Mouse (Mus musculus): ENCODE measurements around the gene Slc16a4. TPM values are rescaled to one million over a fixed set of nuclear protein-coding genes. Genes with fewer than 3 reads are reported as not detected.
"Not testable (repeated sequence)": the region's sequence is repeated elsewhere in the genome, so short reads cannot be mapped to it uniquely, and the experiment has no call there.

Slc16a4 gene
- polyA plus RNA-seq, 1 experiment from 2014 or later, result 20.8 TPM

DNA sequence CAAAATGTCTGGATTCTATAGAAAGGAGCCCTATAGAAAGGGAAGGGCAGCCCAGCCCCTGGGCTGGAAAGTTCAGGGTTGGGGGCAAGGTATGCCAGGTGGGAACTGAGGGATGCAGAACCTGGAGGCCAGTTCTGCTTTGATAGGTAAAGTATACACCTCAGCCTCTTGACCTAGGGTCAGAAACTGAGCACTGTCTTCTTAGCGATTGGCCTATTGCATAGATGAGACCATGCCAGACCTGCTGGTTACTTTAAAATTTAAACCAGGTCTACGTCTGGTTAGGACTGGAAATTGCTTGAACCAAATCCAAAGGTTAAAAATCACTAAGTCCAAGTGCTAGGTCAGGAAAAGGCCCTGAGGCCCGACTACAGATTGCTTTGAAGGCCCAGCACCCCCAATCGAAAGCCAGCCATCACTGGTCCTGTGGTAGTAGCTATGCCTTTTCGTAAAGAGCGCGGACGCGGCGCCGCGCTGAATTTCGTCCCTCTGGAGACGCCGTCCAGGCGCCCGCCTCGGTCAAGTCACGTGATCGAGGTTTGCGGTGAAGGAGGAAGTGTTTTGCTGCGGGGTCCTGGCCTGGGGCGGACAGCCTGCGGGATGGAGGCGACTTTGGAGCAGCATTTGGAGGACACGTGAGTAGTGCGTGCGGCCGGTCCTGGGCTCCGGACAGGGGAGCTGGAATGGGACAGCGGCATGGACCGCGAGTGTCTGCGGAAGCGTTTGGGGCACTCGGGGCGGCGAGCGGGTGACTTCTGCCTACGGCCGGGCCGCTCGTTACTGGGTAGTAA is 12.4 kb upstream of the Slc16a4 start, which contains the start of gene Lamtor5:
Gene Lamtor5 (plus strand): TSS at position 380 of the 791 bp plus-strand sequence.
- DNase-seq (ENCODE audit: low spot score) (peak; percentile 91), ATAC-seq (replicated peaks; ENCODE audit: low FRiP score, low read depth) (peak; percentile 88)
- 0 out of 2 replicates have a peak, but pooled peaks cover 12% of the 10 kb centered on the region for H3K36me3 ChIP-seq (ENCODE audit: insufficient read depth, low read length)
- H3K4me2 ChIP-seq (ENCODE audit: low read length), result peak within 1 kb of the TSS; percentile 74
- H3K4me3 ChIP-seq (replicated peaks; ENCODE audit: low read depth, low read length), result peak within 1 kb of the TSS; percentile 96
- no peaks in the 10 kb centered on the region; the same call in 1 of the 2 replicates for H3K4me1 ChIP-seq (replicated peaks; ENCODE audit: insufficient read depth, low read length)
- WGBS, result 2% methylated on average over 43 of the region's 43 CpGs
- TF ChIP-seq CTCF (IDR thresholded peaks at IDR 0.05; ENCODE audit: low read depth), result no peak
- no peaks in the 10 kb centered on the region for H3K9me3 ChIP-seq (replicated peaks; ENCODE audit: low read length)
- peak within 1 kb of the TSS; percentile 63; the same call in 1 of the 2 replicates for H3K27ac ChIP-seq
- no peaks in the 10 kb centered on the region for H3K27me3 ChIP-seq (ENCODE audit: insufficient read depth, low read length)
- peak within 1 kb of the TSS; percentile 88 for H3K9ac ChIP-seq (ENCODE audit: low read depth, low read length)

DNA sequence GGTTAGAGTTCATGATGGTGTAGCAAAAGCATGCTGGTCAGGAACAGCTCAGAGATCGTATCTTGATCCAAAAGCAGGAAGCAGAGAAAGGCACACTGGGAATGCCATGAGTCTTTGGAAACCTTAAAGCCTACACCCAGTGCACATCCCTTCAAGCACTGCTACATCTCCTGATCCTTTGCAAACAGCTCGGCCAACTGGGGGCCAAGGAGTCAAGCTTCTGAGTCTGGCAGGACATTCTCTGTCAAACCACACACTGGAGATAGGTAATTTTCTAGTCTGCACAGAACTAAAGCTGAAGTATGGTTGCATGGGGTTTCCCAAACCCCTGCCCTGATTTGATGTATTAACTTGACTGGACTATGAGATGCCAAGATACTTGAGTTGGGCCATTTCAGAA is 4.9 kb upstream of the Slc16a4 start:
- H3K4me1 ChIP-seq (replicated peaks; ENCODE audit: insufficient read depth, low read length), result no peaks in the 10 kb centered on the region

DNA sequence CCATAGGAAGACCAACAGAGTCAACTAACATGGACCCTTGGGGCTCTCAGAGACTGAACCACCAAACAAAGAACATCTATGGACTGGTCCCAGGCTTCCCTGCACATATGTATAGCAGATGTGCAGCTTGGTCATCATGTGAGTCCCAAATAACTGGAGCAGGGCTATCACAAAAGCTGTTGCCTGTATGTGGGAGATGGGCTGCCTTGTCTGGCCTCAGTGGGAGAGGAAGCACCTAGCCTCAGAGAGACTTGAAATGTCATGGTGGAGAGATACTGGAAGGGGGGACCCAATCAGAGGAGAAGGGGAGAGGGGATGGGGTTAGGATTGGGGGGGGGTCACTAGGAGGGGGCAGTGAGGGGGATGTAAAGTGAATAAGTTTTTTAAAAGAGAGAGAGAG is 3.7 kb upstream of the Slc16a4 start:
- H3K9ac ChIP-seq (ENCODE audit: low read depth, low read length), result no peak overlapping the region
- H3K36me3 ChIP-seq (ENCODE audit: insufficient read depth, low read length), result 0 out of 2 replicates have a peak, but pooled peaks cover 9% of the 10 kb centered on the region
- ATAC-seq (replicated peaks; ENCODE audit: low FRiP score, low read depth) (no peak), DNase-seq (ENCODE audit: low spot score) (no peak)
- no peak overlapping the region for H3K27ac ChIP-seq
- no peak overlapping the region for H3K4me2 ChIP-seq (ENCODE audit: low read length)
- no peaks in the 10 kb centered on the region for H3K27me3 ChIP-seq (ENCODE audit: insufficient read depth, low read length)
- no peaks in the 10 kb centered on the region for H3K9me3 ChIP-seq (replicated peaks; ENCODE audit: low read length)
- no peak for TF ChIP-seq CTCF (IDR thresholded peaks at IDR 0.05; ENCODE audit: low read depth)
- H3K4me1 ChIP-seq (replicated peaks; ENCODE audit: insufficient read depth, low read length), result no peaks in the 10 kb centered on the region
- no peak overlapping the region for H3K4me3 ChIP-seq (replicated peaks; ENCODE audit: low read depth, low read length)

More for the DNA sequence above, 4.9 kb upstream of the Slc16a4 start:
- Histone ChIP-seq H3K4me2 (ENCODE audit: low read length) (no peak overlapping the region), H3K27me3 (ENCODE audit: insufficient read depth, low read length) (no peaks in the 10 kb centered on the region), H3K36me3 (ENCODE audit: insufficient read depth, low read length) (0 out of 2 replicates have a peak, but pooled peaks cover 12% of the 10 kb centered on the region), H3K9me3 (replicated peaks; ENCODE audit: low read length) (no peaks in the 10 kb centered on the region), H3K27ac (no peak overlapping the region), H3K9ac (ENCODE audit: low read depth, low read length) (no peak overlapping the region), H3K4me3 (replicated peaks; ENCODE audit: low read depth, low read length) (no peak overlapping the region)
- TF ChIP-seq CTCF (IDR thresholded peaks at IDR 0.05; ENCODE audit: low read depth), result no peak
- 56% methylated on average over 2 of the region's 2 CpGs for WGBS
- no peak for DNase-seq (ENCODE audit: low spot score)
- no peak for ATAC-seq (replicated peaks; ENCODE audit: low FRiP score, low read depth)

DNA sequence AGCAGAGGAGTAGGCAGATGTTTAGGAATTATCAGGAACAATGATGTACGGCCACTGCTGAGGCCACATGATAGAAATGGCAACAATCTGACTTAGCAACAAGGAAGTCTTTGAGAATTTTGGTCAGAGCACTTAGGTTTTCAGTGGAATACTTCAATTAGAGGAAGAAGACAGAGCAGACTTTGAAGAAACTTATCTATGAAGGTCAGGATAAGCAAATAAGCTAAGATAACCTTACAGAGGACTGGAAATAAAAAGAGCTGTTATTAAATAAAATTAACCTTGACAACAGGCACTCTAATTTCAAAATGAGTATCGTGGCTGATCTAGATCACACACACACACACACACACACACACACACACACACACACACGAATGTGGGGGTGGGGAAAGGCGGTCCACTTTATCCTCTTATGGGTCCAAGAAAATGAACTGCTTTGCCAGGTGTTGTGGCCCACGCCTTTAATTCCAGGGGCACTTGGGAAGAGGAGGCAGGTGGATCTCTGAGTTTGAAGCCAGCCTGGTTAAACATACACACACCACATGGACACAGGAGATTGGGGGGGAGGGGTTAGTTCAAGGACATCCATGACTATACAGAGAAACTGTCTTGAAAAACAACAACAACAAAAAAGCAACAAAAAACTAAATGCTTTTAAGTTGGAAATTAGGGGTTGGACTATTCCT is 4.8 kb downstream of the Slc16a4 start:
- 84% methylated on average over 5 of the region's 5 CpGs for WGBS
- ATAC-seq (replicated peaks; ENCODE audit: low FRiP score, low read depth), result no peak
- DNase-seq (ENCODE audit: low spot score), result no peak

DNA sequence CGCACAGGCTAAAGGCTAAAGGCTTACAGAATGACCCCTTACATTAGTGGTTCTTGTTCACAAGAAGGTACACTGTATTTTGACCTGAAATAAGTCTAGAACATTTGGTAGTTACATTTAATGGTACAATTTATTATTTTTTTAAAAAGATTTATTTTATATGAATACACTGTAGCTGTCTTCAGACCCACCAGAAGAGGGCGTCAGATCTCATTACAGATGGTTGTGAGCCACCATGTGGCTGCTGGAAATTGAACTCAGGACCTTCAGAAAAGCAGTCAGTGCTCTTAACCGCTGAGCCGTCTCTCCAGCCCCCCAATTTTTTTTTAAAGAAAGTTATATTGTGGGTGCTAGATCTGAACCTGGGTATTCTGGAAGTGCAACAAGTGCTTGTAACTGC is 5.9 kb downstream of the Slc16a4 start:
- not testable (repeated sequence) for H3K4me2 ChIP-seq (ENCODE audit: low read length); H3K9me3 ChIP-seq (replicated peaks; ENCODE audit: low read length); H3K4me1 ChIP-seq (replicated peaks; ENCODE audit: insufficient read depth, low read length); H3K4me3 ChIP-seq (replicated peaks; ENCODE audit: low read depth, low read length); DNase-seq (ENCODE audit: low spot score); H3K27me3 ChIP-seq (ENCODE audit: insufficient read depth, low read length); H3K9ac ChIP-seq (ENCODE audit: low read depth, low read length); H3K36me3 ChIP-seq (ENCODE audit: insufficient read depth, low read length); ATAC-seq (replicated peaks; ENCODE audit: low FRiP score, low read depth); H3K27ac ChIP-seq
- 80% methylated on average over 4 of the region's 4 CpGs for WGBS

More for the DNA sequence above, 4.8 kb downstream of the Slc16a4 start:
- Histone ChIP-seq H3K4me2 (ENCODE audit: low read length) (no peak overlapping the region), H3K9ac (ENCODE audit: low read depth, low read length) (no peak overlapping the region), H3K4me1 (replicated peaks; ENCODE audit: insufficient read depth, low read length) (no peaks in the 10 kb centered on the region), H3K9me3 (replicated peaks; ENCODE audit: low read length) (no peaks in the 10 kb centered on the region), H3K27ac (no peak overlapping the region), H3K4me3 (replicated peaks; ENCODE audit: low read depth, low read length) (no peak overlapping the region), H3K36me3 (ENCODE audit: insufficient read depth, low read length) (no peaks in the 10 kb centered on the region), H3K27me3 (ENCODE audit: insufficient read depth, low read length) (no peaks in the 10 kb centered on the region)
- TF ChIP-seq CTCF (IDR thresholded peaks at IDR 0.05; ENCODE audit: low read depth), result no peak

DNA sequence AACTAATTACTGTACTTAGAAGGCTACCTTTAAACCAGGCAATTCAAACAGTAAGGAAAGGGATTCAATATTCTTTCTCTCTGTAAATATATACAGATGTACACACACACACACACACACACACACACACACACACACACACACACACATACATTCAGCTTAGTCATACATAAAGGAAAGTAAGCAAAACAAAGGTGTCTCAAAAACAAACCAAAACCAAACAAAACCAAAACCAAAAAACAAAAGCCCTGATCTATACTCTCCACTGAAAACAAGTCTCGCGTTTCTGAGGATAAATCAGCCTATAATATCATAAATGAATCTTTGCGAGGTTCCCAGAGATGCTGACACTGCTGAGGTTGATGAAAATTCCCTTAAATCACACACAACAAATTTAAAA is 26.3 kb downstream of the Slc16a4 start:
- H3K4me2 ChIP-seq (ENCODE audit: low read length), result no peak overlapping the region
- H3K4me3 ChIP-seq (replicated peaks; ENCODE audit: low read depth, low read length), result no peak overlapping the region
- H3K36me3 ChIP-seq (ENCODE audit: insufficient read depth, low read length), result no peaks in the 10 kb centered on the region
- no peaks in the 10 kb centered on the region for H3K4me1 ChIP-seq (replicated peaks; ENCODE audit: insufficient read depth, low read length)
- no peak for DNase-seq (ENCODE audit: low spot score)
- H3K27me3 ChIP-seq (ENCODE audit: insufficient read depth, low read length), result no peaks in the 10 kb centered on the region
- ATAC-seq (replicated peaks; ENCODE audit: low FRiP score, low read depth), result no peak
- no peak overlapping the region for H3K27ac ChIP-seq
- WGBS, result 88% methylated on average over 3 of the region's 3 CpGs
- TF ChIP-seq CTCF (IDR thresholded peaks at IDR 0.05; ENCODE audit: low read depth), result no peak
- H3K9me3 ChIP-seq (replicated peaks; ENCODE audit: low read length), result no peaks in the 10 kb centered on the region
- no peak overlapping the region for H3K9ac ChIP-seq (ENCODE audit: low read depth, low read length)
